Mouse (Mus musculus) kidney, adult 2 months (tissue): ENCODE measurements at regions not wholly inside any gene's neighbourhood (a gene's known extent, or its start where the extent isn't known, plus 50 kb on each side); places are given as distances from the start of the nearest gene placed in this dataset.

Source experiments
- DNase-seq: peaks from one replicate; pipeline ENCODE4 v3.0.0; 2021
- H3K27ac ChIP-seq: fragments of 200-500 bp; 2 replicates; pipeline ENCODE4 v1.5.1; 2012; ENCODE audit warnings: low read depth, low read length, control low read depth, inconsistent platforms; ENCODE audit not compliant: insufficient read depth
- H3K27me3 ChIP-seq: fragments of 200-500 bp; replicated peaks from 2 replicates; pipeline ENCODE4 v1.6.1; 2012; ENCODE audit warnings: mild to moderate bottlenecking, moderate library complexity, low read length, inconsistent platforms; ENCODE audit not compliant: control insufficient read depth, insufficient read depth
- H3K36me3 ChIP-seq: fragments of 200-500 bp; 2 replicates; pipeline ENCODE4 v1.6.1; 2012; ENCODE audit warnings: mild to moderate bottlenecking, moderate library complexity, low read length, inconsistent platforms; ENCODE audit not compliant: control insufficient read depth, insufficient read depth
- H3K4me1 ChIP-seq: fragments of 200-500 bp; 2 replicates; pipeline ENCODE4 v1.6.1; 2011; ENCODE audit warnings: low read length; ENCODE audit not compliant: control insufficient read depth, insufficient read depth
- H3K4me3 ChIP-seq: fragments of 200-500 bp; 2 replicates; pipeline ENCODE4 v1.5.1; 2011; ENCODE audit warnings: mild to moderate bottlenecking, low read depth, low read length, control low read depth; ENCODE audit not compliant: insufficient read depth
- CTCF ChIP-seq: fragments of 200-500 bp; conservative IDR thresholded peaks from 2 replicates; pipeline ENCODE4 v1.5.1; 2011; ENCODE audit warnings: low read depth, mild to moderate bottlenecking, control low read depth, low read length, moderate library complexity, mixed read lengths; ENCODE audit not compliant: insufficient read depth, insufficient read length
- POLR2A ChIP-seq: fragments of 200-500 bp; IDR thresholded peaks from one replicate; pipeline ENCODE4 v1.6.1; 2011; ENCODE audit warnings: low read depth, low read length, control low read depth
- WGBS: fragments of 180-500 bp; shearing (Covaris S2); methylation state at CpG from one replicate; pipeline ENCODE4 v1.1.7; 2018; 5-methylcytosine and 5-hydroxymethylcytosine counted together

- Histone ChIP-seq H3K27ac (peak overlapping the region; percentile 92), H3K4me1 (peaks cover 7% of the 10 kb centered on the region; the same call in 1 of the 2 replicates), H3K4me3 (no peak overlapping the region), H3K27me3 (no peaks in the 10 kb centered on the region), H3K36me3 (no peaks in the 10 kb centered on the region)
- DNase-seq: peak; percentile 62
- 65% methylated on average over 9 of the region's 9 CpGs for WGBS
- no peak for TF ChIP-seq CTCF
- TF ChIP-seq POLR2A: no peak
Measured at GRCm38 (mm10) chr6:37618990-37619389, 89.0 kb downstream of the Akr1d1 start.

GRCm38 (mm10) chr6:37621364-37622029 lies 91.5 kb downstream of the Akr1d1 start:
- WGBS: 40% methylated on average over 7 of the region's 7 CpGs
- no peaks in the 10 kb centered on the region for H3K27me3 ChIP-seq

GRCm38 (mm10) chr6:37622273-37622672 lies 92.3 kb downstream of the Akr1d1 start:
- Histone ChIP-seq H3K4me3 (no peak overlapping the region), H3K27ac (no peak overlapping the region), H3K4me1 (peaks cover 7% of the 10 kb centered on the region; the same call in 1 of the 2 replicates), H3K36me3 (no peaks in the 10 kb centered on the region), H3K27me3 (no peaks in the 10 kb centered on the region)
- no peak for DNase-seq
- no peak for TF ChIP-seq CTCF
- WGBS: 80% methylated on average over 2 of the region's 2 CpGs

More at GRCm38 (mm10) chr6:37621364-37622029, 91.5 kb downstream of the Akr1d1 start:
- peak; percentile 28 for DNase-seq
- Histone ChIP-seq H3K4me1 (peaks cover 7% of the 10 kb centered on the region; the same call in 1 of the 2 replicates), H3K4me3 (no peak overlapping the region), H3K36me3 (no peaks in the 10 kb centered on the region), H3K27ac (no peak overlapping the region)
- TF ChIP-seq POLR2A (no peak), CTCF (no peak)

GRCm38 (mm10) chr6:37627206-37627605 lies 97.2 kb downstream of the Akr1d1 start:
- no peak for DNase-seq
- no peak for TF ChIP-seq CTCF
- no peak for TF ChIP-seq POLR2A
- no peaks in the 10 kb centered on the region for H3K36me3 ChIP-seq
- H3K4me1 ChIP-seq: 0 out of 2 replicates have a peak, but pooled peaks cover 2% of the 10 kb centered on the region
- no peaks in the 10 kb centered on the region for H3K27me3 ChIP-seq
- H3K27ac ChIP-seq: no peak overlapping the region
- 76% methylated on average over 5 of the region's 5 CpGs for WGBS
- H3K4me3 ChIP-seq: no peak overlapping the region

- Histone ChIP-seq H3K27me3 (no peaks in the 10 kb centered on the region), H3K4me1 (no peaks in the 10 kb centered on the region)
- no peak for DNase-seq
Measured at GRCm38 (mm10) chr6:37633948-37634347, 104.0 kb downstream of the Akr1d1 start.

GRCm38 (mm10) chr6:37642066-37642465 lies 112.1 kb downstream of the Akr1d1 start:
- WGBS: 61% methylated on average over 4 of the region's 4 CpGs
- H3K36me3 ChIP-seq: no peaks in the 10 kb centered on the region
- TF ChIP-seq POLR2A (no peak), CTCF (no peak)
- no peak for DNase-seq
- no peak overlapping the region for H3K4me3 ChIP-seq
- H3K4me1 ChIP-seq: no peaks in the 10 kb centered on the region
- H3K27ac ChIP-seq: no peak overlapping the region
- no peaks in the 10 kb centered on the region for H3K27me3 ChIP-seq

More at GRCm38 (mm10) chr6:37633948-37634347, 104.0 kb downstream of the Akr1d1 start:
- whole genome bisulfite sequencing: 87% methylated on average over 1 of the region's 1 CpGs
- TF ChIP-seq CTCF: no peak
- TF ChIP-seq POLR2A: no peak
- no peak overlapping the region for H3K4me3 ChIP-seq
- no peaks in the 10 kb centered on the region for H3K36me3 ChIP-seq
- no peak overlapping the region for H3K27ac ChIP-seq

- no peak overlapping the region for H3K4me3 ChIP-seq
- DNase-seq: no peak
- 68% methylated on average over 8 of the region's 8 CpGs for WGBS
- no peaks in the 10 kb centered on the region for H3K4me1 ChIP-seq
- no peaks in the 10 kb centered on the region for H3K27me3 ChIP-seq
- H3K36me3 ChIP-seq: no peaks in the 10 kb centered on the region
- TF ChIP-seq CTCF: no peak
- TF ChIP-seq POLR2A: no peak
- H3K27ac ChIP-seq: no peak overlapping the region
Measured at GRCm38 (mm10) chr6:37642701-37643121, 112.7 kb downstream of the Akr1d1 start.

- Histone ChIP-seq H3K4me1 (no peaks in the 10 kb centered on the region), H3K27me3 (no peaks in the 10 kb centered on the region), H3K4me3 (no peak overlapping the region), H3K27ac (no peak overlapping the region), H3K36me3 (no peaks in the 10 kb centered on the region)
- WGBS: 65% methylated on average over 4 of the region's 4 CpGs
- no peak for DNase-seq
- TF ChIP-seq CTCF (no peak), POLR2A (no peak)
Measured at GRCm38 (mm10) chr6:37643176-37643575, 113.2 kb downstream of the Akr1d1 start.
